Mouse (Mus musculus) midbrain, postnatal 0 days (tissue): ENCODE measurements at regions not wholly inside any gene's neighbourhood (a gene's known extent, or its start where the extent isn't known, plus 50 kb on each side); places are given as distances from the start of the nearest gene placed in this dataset.

ENCODE experiments used
- ATAC-seq: fragments of 200-750 bp; cut with Nextera tagmentation; 2 replicates; pipeline ENCODE4 v1.8.0; 2017; ENCODE audit warnings: moderate number of reproducible peaks, mild to moderate bottlenecking, moderate TSS enrichment, moderate library complexity; ENCODE audit not compliant: low FRiP score
- DNase-seq: peaks from one replicate; pipeline ENCODE4 v3.0.0-alpha.2; 2015; ENCODE audit warnings: low spot score
- H3K27ac ChIP-seq: fragments of 300-500 bp; sonication (generic); 2 replicates; pipeline ENCODE4 v1.5.1; 2014; ENCODE audit warnings: low read depth, mild to moderate bottlenecking, low read length, mixed read lengths
- H3K27me3 ChIP-seq: fragments of 300-500 bp; sonication (generic); 2 replicates; pipeline ENCODE4 v1.6.1; 2014; ENCODE audit warnings: low read length, control low read depth, mixed read lengths; ENCODE audit not compliant: insufficient read depth
- H3K36me3 ChIP-seq: fragments of 300-500 bp; sonication (generic); 2 replicates; pipeline ENCODE4 v1.6.1; 2014; ENCODE audit warnings: low read length, control low read depth, mixed read lengths; ENCODE audit not compliant: insufficient read depth
- H3K4me1 ChIP-seq: fragments of 300-500 bp; sonication (generic); 2 replicates; pipeline ENCODE4 v1.6.1; 2014; ENCODE audit warnings: mild to moderate bottlenecking, control low read depth, antibody characterized with exemption, low read length, mixed read lengths; ENCODE audit not compliant: insufficient read depth
- H3K4me2 ChIP-seq: fragments of 300-500 bp; sonication (generic); 2 replicates; pipeline ENCODE4 v1.6.1; 2014; ENCODE audit warnings: low read depth, mild to moderate bottlenecking, low read length, mixed read lengths; ENCODE audit not compliant: poor library complexity, severe bottlenecking
- H3K4me3 ChIP-seq: fragments of 300-500 bp; sonication (generic); 2 replicates; pipeline ENCODE4 v1.5.1; 2014; ENCODE audit warnings: low read depth, mild to moderate bottlenecking, low read length, moderate library complexity
- H3K9ac ChIP-seq: fragments of 300-500 bp; sonication (generic); replicated peaks from 2 replicates; pipeline ENCODE4 v1.6.1; 2014; ENCODE audit warnings: mild to moderate bottlenecking, low read length, moderate library complexity, mixed read lengths; ENCODE audit not compliant: poor library complexity, severe bottlenecking
- H3K9me3 ChIP-seq: fragments of 300-500 bp; sonication (generic); 2 replicates; pipeline ENCODE4 v1.6.1; 2016; ENCODE audit warnings: low read length, control low read depth
- CTCF ChIP-seq: IDR thresholded peaks from 2 replicates; pipeline ENCODE4 v1.5.1; 2016; ENCODE audit warnings: antibody characterized with exemption, mild to moderate bottlenecking
- WGBS: fragments of 180-500 bp; shearing (Covaris S2); extraction: QIAGEN DNeasy Blood & Tissue Kit; methylation state at CpG from one replicate; pipeline ENCODE4 v1.1.7; 2014; 5-methylcytosine and 5-hydroxymethylcytosine counted together

DNA sequence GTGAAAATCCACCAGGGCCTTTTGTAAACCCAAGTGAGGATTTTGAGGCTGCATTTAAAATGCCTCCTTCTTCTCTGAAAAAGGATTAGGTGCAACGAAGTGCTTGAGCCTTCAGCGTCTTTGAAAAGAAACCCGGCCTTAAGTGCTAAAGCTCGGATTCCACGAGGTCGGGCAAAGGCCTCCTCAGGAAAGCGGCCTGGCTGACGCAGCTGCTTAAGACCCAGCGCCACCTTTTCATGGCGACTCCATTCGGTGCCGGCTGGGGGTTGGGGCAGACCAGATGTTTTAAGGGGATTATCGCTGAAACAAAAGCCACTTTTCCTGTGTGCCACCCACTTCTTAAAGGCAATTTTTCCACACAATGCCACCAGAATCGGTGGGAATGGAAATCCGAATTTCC, 61.6 kb upstream of the 4932438H23Rik start:
- H3K36me3 ChIP-seq: no peaks in the 10 kb centered on the region
- no peaks in the 10 kb centered on the region for H3K4me1 ChIP-seq
- WGBS: 16% methylated on average over 15 of the region's 15 CpGs
- no peak for DNase-seq
- H3K4me2 ChIP-seq: no peak overlapping the region
- no peaks in the 10 kb centered on the region for H3K9me3 ChIP-seq
- H3K9ac ChIP-seq: no peak overlapping the region
- H3K27ac ChIP-seq: no peak overlapping the region
- ATAC-seq: no peak
- no peak overlapping the region for H3K4me3 ChIP-seq
- peaks cover 10% of the 10 kb centered on the region; the same call in 1 of the 2 replicates for H3K27me3 ChIP-seq
- TF ChIP-seq CTCF: no peak

DNA sequence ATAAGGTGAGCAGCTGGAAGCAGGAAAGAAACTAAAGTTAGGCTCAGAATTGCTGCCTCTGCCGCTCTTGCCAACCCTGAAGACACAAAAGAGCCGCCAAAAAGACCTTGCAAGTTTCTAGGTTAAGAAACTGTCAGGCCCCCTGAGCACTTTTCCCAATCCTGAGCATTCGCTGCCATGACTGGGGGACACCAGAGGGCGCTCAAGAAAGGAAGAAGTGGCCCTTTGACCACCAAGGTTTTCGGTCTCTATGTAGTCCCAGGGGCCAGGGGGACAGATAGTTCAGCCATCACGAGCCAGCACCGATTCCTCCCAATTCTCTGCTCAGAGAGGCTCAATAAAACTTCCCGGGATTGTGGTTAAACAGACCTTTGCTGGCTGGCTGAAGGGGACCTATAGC, 64.6 kb upstream of the Olig2 start:
- Histone ChIP-seq H3K4me3 (no peak overlapping the region), H3K27ac (no peak overlapping the region), H3K9me3 (no peaks in the 10 kb centered on the region), H3K27me3 (peaks cover 27% of the 10 kb centered on the region; the same call in 1 of the 2 replicates), H3K4me2 (no peak overlapping the region), H3K36me3 (no peaks in the 10 kb centered on the region), H3K9ac (no peak overlapping the region), H3K4me1 (no peaks in the 10 kb centered on the region)
- TF ChIP-seq CTCF: peak; percentile 63
- DNase-seq: peak; percentile 19
- WGBS: 17% methylated on average over 8 of the region's 8 CpGs
- no peak for ATAC-seq

GRCm38 (mm10) chr16:91161616-91162015, 63.6 kb upstream of the Olig2 start:
- no peak overlapping the region for H3K4me2 ChIP-seq
- 92% methylated on average over 6 of the region's 6 CpGs for WGBS
- no peak for TF ChIP-seq CTCF

DNA sequence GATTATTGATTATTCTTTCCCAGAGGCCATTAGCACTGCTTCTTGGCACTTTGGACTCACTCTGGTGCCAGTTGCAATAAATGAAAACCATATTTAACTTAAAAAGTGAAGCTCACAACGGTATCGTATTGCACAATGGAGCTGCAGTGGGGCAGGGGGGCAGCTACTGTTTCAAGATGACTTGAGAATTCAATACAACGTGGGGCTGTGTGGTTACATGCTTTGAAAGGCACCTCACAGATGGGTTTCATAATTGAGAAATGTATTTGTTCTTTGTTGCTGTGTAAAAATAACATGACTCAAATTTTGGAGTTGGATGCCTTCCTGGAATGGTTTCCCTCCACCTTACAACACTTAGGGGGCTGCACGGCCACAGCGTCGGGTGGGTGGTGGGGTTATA, 62.9 kb upstream of the Olig2 start:
- H3K36me3 ChIP-seq: no peaks in the 10 kb centered on the region
- WGBS: 92% methylated on average over 6 of the region's 6 CpGs
- TF ChIP-seq CTCF: no peak
- DNase-seq (no peak), ATAC-seq (no peak)
- no peaks in the 10 kb centered on the region for H3K4me1 ChIP-seq
- no peak overlapping the region for H3K9ac ChIP-seq
- H3K4me2 ChIP-seq: no peak overlapping the region
- no peaks in the 10 kb centered on the region for H3K9me3 ChIP-seq
- no peak overlapping the region for H3K27ac ChIP-seq
- no peak overlapping the region for H3K4me3 ChIP-seq
- peaks cover 25% of the 10 kb centered on the region for H3K27me3 ChIP-seq

More at GRCm38 (mm10) chr16:91161616-91162015, 63.6 kb upstream of the Olig2 start:
- DNase-seq (no peak), ATAC-seq (no peak)
- peaks cover 25% of the 10 kb centered on the region; the same call in 1 of the 2 replicates for H3K27me3 ChIP-seq
- H3K27ac ChIP-seq: no peak overlapping the region
- no peak overlapping the region for H3K9ac ChIP-seq
- H3K36me3 ChIP-seq: no peaks in the 10 kb centered on the region
- H3K4me3 ChIP-seq: no peak overlapping the region
- no peaks in the 10 kb centered on the region for H3K9me3 ChIP-seq
- H3K4me1 ChIP-seq: no peaks in the 10 kb centered on the region

- H3K9me3 ChIP-seq: no peaks in the 10 kb centered on the region
- no peak overlapping the region for H3K27ac ChIP-seq
- no peak overlapping the region for H3K4me3 ChIP-seq
- 67% methylated on average over 4 of the region's 4 CpGs for WGBS
- TF ChIP-seq CTCF: no peak
- H3K27me3 ChIP-seq: peaks cover 44% of the 10 kb centered on the region
- ATAC-seq (no peak), DNase-seq (peak; percentile 23)
- H3K9ac ChIP-seq: no peak overlapping the region
- no peaks in the 10 kb centered on the region for H3K36me3 ChIP-seq
- no peak overlapping the region for H3K4me2 ChIP-seq
- H3K4me1 ChIP-seq: no peaks in the 10 kb centered on the region
Measured at GRCm38 (mm10) chr16:91165906-91166305, 59.4 kb upstream of the Olig2 start.

GRCm38 (mm10) chr16:91166866-91167265, 58.4 kb upstream of the Olig2 start:
- ATAC-seq (0 out of 2 replicates have a peak, but pooled peaks have one; percentile 54), DNase-seq (peak; percentile 67)
- no peaks in the 10 kb centered on the region for H3K4me1 ChIP-seq
- no peaks in the 10 kb centered on the region for H3K36me3 ChIP-seq
- H3K4me2 ChIP-seq: no peak overlapping the region
- no peak overlapping the region for H3K27ac ChIP-seq
- no peaks in the 10 kb centered on the region for H3K9me3 ChIP-seq
- H3K27me3 ChIP-seq: peaks cover 40% of the 10 kb centered on the region
- no peak overlapping the region for H3K4me3 ChIP-seq
- peak; percentile 83 for TF ChIP-seq CTCF
- H3K9ac ChIP-seq: no peak overlapping the region
